Mouse (Mus musculus): ENCODE results near the gene Ccdc33. TPM values are rescaled to one million over a fixed set of nuclear protein-coding genes. Genes with fewer than 3 reads are reported as not detected.

Gene Ccdc33
- polyA plus RNA-seq, 1 experiment from 2014 or later, result 0.33 TPM

GRCm38 (mm10) chr9:58016962-58017361, 101.7 kb downstream of the Ccdc33 start:
- Histone ChIP-seq H3K4me1 (replicated peaks) (no peaks in the 10 kb centered on the region), H3K9ac (no peak overlapping the region), H3K4me3 (no peak overlapping the region), H3K27me3 (no peaks in the 10 kb centered on the region), H3K9me3 (no peaks in the 10 kb centered on the region), H3K4me2 (no peak overlapping the region), H3K36me3 (no peaks in the 10 kb centered on the region), H3K27ac (replicated peaks) (no peak overlapping the region)
- 76% methylated on average over 3 of the region's 3 CpGs for WGBS
- no peak for ATAC-seq (ENCODE audit: low read depth)

DNA sequence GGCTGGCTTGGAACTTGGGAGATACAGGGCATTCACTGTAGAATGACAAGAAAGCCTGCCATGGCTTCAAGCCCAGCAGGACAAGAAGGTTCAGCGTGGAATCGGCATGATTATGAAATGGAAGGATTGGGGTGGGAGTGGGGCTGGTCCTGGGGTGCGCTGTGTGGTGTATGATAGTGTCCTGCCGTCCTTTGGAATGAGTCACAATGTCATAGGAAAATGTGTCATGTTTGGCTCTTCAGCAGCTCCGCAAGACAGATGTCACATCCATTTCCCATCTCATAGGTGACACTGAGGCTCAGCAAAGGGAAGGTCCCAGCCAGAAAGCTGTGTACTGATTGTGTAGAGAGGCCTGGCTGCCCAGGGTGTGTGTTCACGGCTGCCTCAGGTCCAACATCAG, 102.8 kb downstream of the Ccdc33 start:
- Histone ChIP-seq H3K27ac (replicated peaks) (no peak overlapping the region), H3K36me3 (no peaks in the 10 kb centered on the region), H3K9ac (no peak overlapping the region), H3K4me2 (no peak overlapping the region), H3K4me3 (no peak overlapping the region), H3K27me3 (no peaks in the 10 kb centered on the region), H3K9me3 (no peaks in the 10 kb centered on the region), H3K4me1 (replicated peaks) (no peaks in the 10 kb centered on the region)
- no peak for ATAC-seq (ENCODE audit: low read depth)
- WGBS, result 89% methylated on average over 6 of the region's 6 CpGs

DNA sequence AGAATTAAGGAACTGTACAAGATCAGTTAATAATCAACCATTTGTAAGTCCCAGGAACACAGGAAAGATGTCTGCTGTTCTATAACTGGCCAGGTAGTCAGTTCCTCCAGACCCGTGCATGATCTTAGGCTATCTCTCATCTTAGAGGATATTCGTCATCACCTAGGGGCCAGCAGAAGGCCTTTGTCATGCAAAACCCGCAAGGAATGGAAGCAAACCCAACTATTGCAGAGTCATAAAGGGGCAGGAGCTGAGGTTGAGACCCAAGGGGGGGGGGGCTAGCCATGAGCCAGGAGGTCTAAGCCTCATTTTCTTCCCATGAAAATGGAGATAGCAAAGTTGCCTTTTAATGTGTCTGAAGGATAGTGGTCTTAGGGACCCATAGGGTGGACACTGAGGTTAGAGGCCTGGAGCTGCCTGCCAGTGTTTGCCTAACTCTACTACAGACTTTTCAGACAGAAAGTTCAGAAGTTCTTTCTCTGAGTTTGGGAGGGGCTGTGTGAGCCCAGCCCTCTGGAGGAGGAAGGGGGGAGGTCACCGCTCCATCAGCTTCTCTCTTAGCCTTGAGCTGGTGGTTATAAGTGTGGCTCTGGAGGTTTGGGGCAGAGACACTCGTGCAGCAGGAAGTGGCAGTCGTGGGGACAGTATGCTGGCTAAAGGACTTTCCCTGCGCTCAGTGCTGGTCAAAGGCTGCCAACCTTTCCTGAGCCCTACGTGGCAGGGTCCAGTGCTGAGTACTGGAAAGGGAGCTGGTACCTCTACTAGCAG, 104.0 kb downstream of the Ccdc33 start:
- Histone ChIP-seq H3K4me1 (replicated peaks) (peaks cover under 1% of the 10 kb centered on the region), H3K9ac (no peak overlapping the region), H3K9me3 (no peaks in the 10 kb centered on the region), H3K27ac (replicated peaks) (no peak overlapping the region), H3K4me3 (no peak overlapping the region), H3K36me3 (no peaks in the 10 kb centered on the region), H3K27me3 (no peaks in the 10 kb centered on the region), H3K4me2 (no peak overlapping the region)
- no peak for ATAC-seq (ENCODE audit: low read depth)
- 66% methylated on average over 8 of the region's 8 CpGs for WGBS

DNA sequence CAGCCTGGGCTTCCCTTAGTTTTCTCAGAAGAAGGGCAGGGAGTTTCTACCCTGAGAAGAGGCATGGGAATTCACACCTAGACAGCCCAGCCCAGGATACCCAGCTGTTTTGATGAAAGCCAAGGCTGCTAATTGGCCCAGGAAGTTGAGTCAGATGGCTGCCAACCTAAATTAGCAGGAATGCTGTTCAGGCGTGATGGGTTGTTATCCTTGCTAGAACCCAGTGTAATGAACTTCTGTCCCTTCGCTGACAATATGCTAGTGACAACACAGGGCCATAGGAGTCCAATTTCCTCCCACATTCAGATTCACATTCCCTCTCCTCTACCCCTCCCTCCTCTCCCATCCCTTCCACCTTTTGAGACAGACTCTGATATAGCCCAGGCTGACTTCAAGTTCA, 105.7 kb downstream of the Ccdc33 start:
- Histone ChIP-seq H3K27me3 (no peaks in the 10 kb centered on the region), H3K9ac (no peak overlapping the region), H3K4me1 (replicated peaks) (peaks cover 16% of the 10 kb centered on the region), H3K36me3 (no peaks in the 10 kb centered on the region), H3K27ac (replicated peaks) (no peak overlapping the region), H3K4me3 (no peak overlapping the region), H3K9me3 (no peaks in the 10 kb centered on the region), H3K4me2 (no peak overlapping the region)
- 60% methylated on average over 2 of the region's 2 CpGs for WGBS
- no peak for ATAC-seq (ENCODE audit: low read depth)

- H3K4me1 ChIP-seq (replicated peaks), result peaks cover 16% of the 10 kb centered on the region
- no peak overlapping the region for H3K27ac ChIP-seq (replicated peaks)
- H3K9ac ChIP-seq, result no peak overlapping the region
- H3K27me3 ChIP-seq, result no peaks in the 10 kb centered on the region
- no peak for ATAC-seq (ENCODE audit: low read depth)
- H3K4me3 ChIP-seq, result no peak overlapping the region
- no peaks in the 10 kb centered on the region for H3K9me3 ChIP-seq
- WGBS, result 84% methylated on average over 2 of the region's 2 CpGs
- H3K4me2 ChIP-seq, result no peak overlapping the region
- H3K36me3 ChIP-seq, result no peaks in the 10 kb centered on the region
Measured at GRCm38 (mm10) chr9:58012486-58012885, 106.1 kb downstream of the Ccdc33 start.

DNA sequence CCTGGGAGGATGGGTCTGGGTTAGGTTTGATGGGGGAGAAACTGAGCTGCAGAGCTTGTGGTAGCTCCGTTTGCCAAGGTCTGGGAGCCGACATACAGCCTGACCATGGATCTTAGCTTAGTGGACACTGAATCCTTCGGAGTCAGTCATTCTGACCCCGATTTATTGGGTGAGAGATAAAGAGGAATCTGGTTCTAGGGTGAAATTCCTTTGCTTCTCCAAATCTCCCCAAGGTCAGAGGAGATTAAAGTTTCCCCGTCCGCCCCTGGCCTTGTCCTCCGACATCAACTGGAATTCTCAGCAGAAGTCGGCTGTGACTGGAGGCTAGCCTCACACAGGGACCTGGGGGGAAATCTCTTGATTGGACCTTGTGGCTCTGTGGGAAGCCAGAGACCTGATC, 107.1 kb downstream of the Ccdc33 start:
- ATAC-seq (ENCODE audit: low read depth), result no peak
- no peak overlapping the region for H3K27ac ChIP-seq (replicated peaks)
- H3K27me3 ChIP-seq, result no peaks in the 10 kb centered on the region
- no peak overlapping the region for H3K4me2 ChIP-seq
- H3K4me1 ChIP-seq (replicated peaks), result peaks cover 16% of the 10 kb centered on the region
- WGBS, result 81% methylated on average over 8 of the region's 8 CpGs
- no peaks in the 10 kb centered on the region for H3K36me3 ChIP-seq
- H3K9me3 ChIP-seq, result no peaks in the 10 kb centered on the region
- H3K4me3 ChIP-seq, result no peak overlapping the region
- no peak overlapping the region for H3K9ac ChIP-seq

- WGBS, result 43% methylated on average over 7 of the region's 7 CpGs
- no peaks in the 10 kb centered on the region for H3K27me3 ChIP-seq
Measured at GRCm38 (mm10) chr9:58011027-58011426, 107.6 kb downstream of the Ccdc33 start.

DNA sequence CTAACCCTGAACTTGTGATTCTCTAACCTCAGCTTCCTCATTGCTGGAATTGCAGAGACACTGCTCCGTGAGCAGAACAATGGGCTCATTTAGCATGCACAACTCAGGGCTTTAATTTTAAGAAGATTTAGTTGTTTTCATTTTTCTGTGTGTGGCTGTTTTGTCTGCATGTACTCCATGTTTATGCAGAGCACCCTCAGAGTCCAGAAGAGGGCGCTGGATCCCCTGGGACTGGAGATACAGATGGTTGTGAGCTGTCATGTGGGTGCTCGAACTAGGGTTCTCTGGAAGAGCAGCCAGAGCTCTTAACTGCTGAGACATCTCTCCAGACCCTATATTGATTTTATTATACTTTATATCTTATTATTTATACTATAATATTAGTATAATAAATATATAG, 109.0 kb downstream of the Ccdc33 start:
- ATAC-seq (ENCODE audit: low read depth), result peak; percentile 28; the same call in 1 of the 2 replicates
- 42% methylated on average over 3 of the region's 3 CpGs for WGBS

More at GRCm38 (mm10) chr9:58011027-58011426, 107.6 kb downstream of the Ccdc33 start:
- no peak for ATAC-seq (ENCODE audit: low read depth)
- Histone ChIP-seq H3K9ac (no peak overlapping the region), H3K9me3 (no peaks in the 10 kb centered on the region), H3K4me3 (no peak overlapping the region), H3K4me2 (no peak overlapping the region), H3K36me3 (no peaks in the 10 kb centered on the region), H3K27ac (replicated peaks) (no peak overlapping the region), H3K4me1 (replicated peaks) (peaks cover 16% of the 10 kb centered on the region)

DNA sequence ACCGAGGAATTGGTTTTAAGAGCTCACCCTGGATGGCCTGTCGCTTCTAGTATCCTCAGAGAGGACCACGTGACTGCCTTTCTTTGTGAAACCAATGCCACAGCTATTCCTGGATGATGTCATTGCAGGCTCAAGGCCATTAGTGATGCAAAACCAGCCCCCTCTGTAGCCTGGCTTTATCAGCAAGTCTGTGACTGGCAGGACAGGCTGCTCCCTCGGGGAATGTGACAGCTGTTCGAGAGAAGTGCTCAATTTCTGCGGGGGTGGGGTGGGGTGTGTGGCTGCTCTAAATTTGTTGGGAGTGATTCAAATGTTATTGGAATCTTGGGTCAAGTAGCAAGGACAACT, 109.6 kb downstream of the Ccdc33 start:
- no peaks in the 10 kb centered on the region for H3K9me3 ChIP-seq
- H3K4me2 ChIP-seq, result peak overlapping the region; percentile 48
- H3K4me3 ChIP-seq, result peak overlapping the region; percentile 18
- WGBS, result 3% methylated on average over 6 of the region's 6 CpGs
- peak overlapping the region; percentile 68 for H3K9ac ChIP-seq
- peaks cover 16% of the 10 kb centered on the region for H3K4me1 ChIP-seq (replicated peaks)
- peak overlapping the region; percentile 91 for H3K27ac ChIP-seq (replicated peaks)
- H3K36me3 ChIP-seq, result no peaks in the 10 kb centered on the region
- no peaks in the 10 kb centered on the region for H3K27me3 ChIP-seq
- ATAC-seq (ENCODE audit: low read depth), result peak; percentile 96

More for the DNA sequence above, 109.0 kb downstream of the Ccdc33 start:
- H3K4me1 ChIP-seq (replicated peaks), result peaks cover 16% of the 10 kb centered on the region
- no peaks in the 10 kb centered on the region for H3K27me3 ChIP-seq
- no peak overlapping the region for H3K4me2 ChIP-seq
- H3K9me3 ChIP-seq, result no peaks in the 10 kb centered on the region
- H3K27ac ChIP-seq (replicated peaks), result peak overlapping the region; percentile 91
- H3K4me3 ChIP-seq, result no peak overlapping the region
- no peaks in the 10 kb centered on the region for H3K36me3 ChIP-seq
- no peak overlapping the region for H3K9ac ChIP-seq

DNA sequence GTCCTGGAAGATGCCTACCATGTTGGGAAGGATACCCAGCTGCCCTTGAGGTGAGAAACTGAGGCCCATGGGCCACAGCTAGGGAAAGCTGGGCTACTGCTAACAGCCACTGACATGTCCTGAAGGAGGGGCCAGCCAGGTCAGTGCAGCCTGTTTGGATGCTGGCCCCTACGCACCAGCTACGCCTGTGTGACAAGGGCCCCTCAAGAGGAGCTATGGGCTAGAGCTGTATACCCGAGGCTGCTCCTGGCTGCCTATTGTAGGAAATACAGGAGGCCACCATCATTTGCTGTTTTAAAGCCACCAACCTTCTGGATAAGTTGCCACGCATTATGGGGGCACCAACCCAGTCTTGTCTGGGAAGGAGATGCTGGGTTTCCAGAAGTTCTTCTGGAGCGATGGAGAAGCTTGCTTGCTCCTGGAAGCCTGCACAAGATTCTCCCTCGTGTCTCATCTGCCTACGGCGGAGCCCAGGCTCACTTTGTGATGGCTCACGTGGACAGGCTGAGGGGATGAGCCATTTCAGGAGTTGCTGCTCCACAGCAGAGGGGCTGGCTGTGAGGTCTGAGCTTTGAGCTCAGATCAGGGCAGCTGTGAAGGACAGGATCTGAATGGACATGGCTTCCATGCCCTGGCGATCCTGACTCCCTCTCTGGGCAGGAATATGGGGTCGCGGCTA, 110.1 kb downstream of the Ccdc33 start:
- Histone ChIP-seq H3K4me2 (peak overlapping the region; percentile 48), H3K9me3 (no peaks in the 10 kb centered on the region), H3K9ac (peak overlapping the region; percentile 68), H3K27me3 (no peaks in the 10 kb centered on the region), H3K4me1 (replicated peaks) (peaks cover 16% of the 10 kb centered on the region), H3K27ac (replicated peaks) (peak overlapping the region; percentile 91), H3K36me3 (no peaks in the 10 kb centered on the region), H3K4me3 (peak overlapping the region; percentile 18)
- 52% methylated on average over 12 of the region's 12 CpGs for WGBS
- peak; percentile 77 for ATAC-seq (ENCODE audit: low read depth)

DNA sequence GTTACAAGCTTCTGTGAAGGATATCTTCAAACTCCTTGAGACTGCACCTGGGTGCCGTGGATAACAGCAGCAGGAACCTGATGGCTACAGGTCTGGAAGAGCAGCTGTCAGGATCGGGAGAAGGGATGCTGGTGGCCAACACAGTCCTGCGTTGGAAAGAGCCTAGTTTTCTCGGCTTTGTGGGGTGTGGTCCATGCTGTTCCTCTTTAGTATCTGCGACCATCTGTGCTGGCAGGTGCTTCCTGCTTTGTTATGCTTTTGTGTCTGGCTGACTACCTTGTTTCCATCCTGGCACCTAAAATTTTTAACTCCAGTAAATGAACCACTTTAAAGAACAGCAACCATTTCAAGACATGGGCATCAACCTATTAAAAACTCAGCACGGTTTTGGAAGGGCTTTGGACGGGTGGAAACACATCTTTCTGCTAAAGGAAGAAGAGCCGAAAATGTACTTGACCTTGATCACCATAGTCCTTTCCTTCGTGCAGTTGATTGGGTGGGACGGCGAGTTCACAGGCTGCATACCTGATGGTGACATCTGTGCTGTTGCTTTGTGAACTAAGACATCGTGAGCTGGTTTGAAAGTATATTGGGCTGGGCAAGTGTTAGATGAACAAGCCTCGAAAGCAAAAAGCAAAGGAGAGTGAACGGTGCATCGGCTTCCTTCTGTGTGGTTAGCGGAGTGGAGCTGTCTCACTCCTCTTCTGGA, 112.7 kb downstream of the Ccdc33 start, which contains the start of gene Cyp11a1:
Gene Cyp11a1 (plus strand): TSS at position 659 of the 709 bp plus-strand sequence.
- Histone ChIP-seq H3K4me2 (no peak within 1 kb of the TSS), H3K27me3 (no peaks in the 10 kb centered on the region), H3K4me3 (no peak within 1 kb of the TSS), H3K4me1 (replicated peaks) (peaks cover 16% of the 10 kb centered on the region), H3K9me3 (no peaks in the 10 kb centered on the region), H3K9ac (no peak within 1 kb of the TSS), H3K36me3 (no peaks in the 10 kb centered on the region), H3K27ac (replicated peaks) (no peak within 1 kb of the TSS)
- WGBS, result 87% methylated on average over 16 of the region's 16 CpGs
- ATAC-seq (ENCODE audit: low read depth), result no peak

DNA sequence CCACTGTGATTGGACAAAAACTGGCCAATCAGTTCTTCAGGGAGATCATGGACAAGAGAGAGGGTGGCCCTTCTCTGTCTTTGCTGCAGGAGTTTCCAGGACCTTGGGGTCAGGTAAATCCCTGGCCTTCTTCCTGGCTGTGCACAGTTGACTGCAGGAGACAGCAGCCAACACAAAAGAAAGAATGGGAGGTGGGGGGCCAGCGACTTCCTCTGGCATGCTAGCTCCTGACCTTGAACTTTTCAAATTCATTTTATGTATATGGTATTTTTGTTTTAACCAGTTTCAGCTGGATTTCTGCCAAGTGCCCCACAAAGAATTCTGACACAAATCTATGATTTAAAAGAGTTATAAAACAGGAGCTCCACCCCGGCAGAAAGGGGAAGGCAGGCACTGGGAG, 115.4 kb downstream of the Ccdc33 start:
- H3K4me3 ChIP-seq, result no peak overlapping the region
- no peak overlapping the region for H3K27ac ChIP-seq (replicated peaks)
- no peak for ATAC-seq (ENCODE audit: low read depth)
- no peak overlapping the region for H3K9ac ChIP-seq
- no peaks in the 10 kb centered on the region for H3K9me3 ChIP-seq
- no peak overlapping the region for H3K4me2 ChIP-seq
- H3K27me3 ChIP-seq, result peaks cover 12% of the 10 kb centered on the region
- H3K4me1 ChIP-seq (replicated peaks), result peaks cover 3% of the 10 kb centered on the region
- WGBS, result 35% methylated on average over 2 of the region's 2 CpGs
- no peaks in the 10 kb centered on the region for H3K36me3 ChIP-seq
